Mouse (Mus musculus): ENCODE measurements around the gene Trmt10b.
A peak's percentile ranks its signal among the peaks of the same experiment; 100 is the strongest.

The Trmt10b gene

DNA sequence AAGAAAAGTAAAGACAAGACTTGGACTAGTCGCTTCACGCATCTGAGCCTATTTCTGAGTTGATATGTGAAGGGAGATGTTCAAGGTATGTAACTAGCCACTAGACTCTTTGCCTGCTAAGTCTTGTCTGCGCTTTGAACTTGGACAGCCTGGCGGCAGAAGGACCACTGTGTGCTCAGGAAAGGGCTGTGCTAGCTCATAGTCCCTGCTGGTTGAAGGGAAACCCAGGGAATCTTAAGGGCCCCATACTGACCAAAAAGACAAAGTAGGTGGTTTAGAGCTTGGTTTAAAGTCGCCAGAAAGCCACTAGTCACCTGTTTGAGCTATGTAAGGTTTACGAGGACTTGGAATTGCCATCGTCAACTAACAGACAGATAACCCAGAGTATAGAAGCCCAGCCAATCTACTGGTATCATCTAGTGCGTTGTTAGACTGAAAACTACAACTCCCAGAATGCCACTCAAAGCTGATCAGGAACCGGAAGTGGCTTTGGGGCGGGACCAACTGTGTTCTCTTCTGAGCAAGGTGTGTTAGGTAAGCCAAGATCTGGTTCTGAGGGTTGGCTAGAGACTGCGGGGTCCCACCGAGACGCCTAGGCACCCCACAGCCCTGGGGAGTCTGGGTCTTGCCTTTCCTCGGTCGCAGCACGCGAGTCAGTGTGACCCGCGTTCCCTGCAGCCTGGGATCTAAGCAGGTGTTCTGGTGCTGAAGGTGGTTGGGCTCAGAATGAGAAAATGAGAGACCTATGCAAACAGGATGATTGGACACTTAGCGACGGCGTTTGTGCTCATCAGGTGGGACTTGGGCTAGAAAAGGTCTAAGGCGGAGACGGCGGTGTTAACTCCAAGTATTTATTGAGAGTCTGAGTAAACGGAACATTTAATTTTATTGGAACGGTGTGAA, at the start of gene Trmt10b:
Gene Trmt10b, plus strand, starts transcription at position 466 of the 903 bp plus-strand sequence.
- DNase-seq (ENCODE audit: low read depth, low spot score), result peak; percentile 54

DNA sequence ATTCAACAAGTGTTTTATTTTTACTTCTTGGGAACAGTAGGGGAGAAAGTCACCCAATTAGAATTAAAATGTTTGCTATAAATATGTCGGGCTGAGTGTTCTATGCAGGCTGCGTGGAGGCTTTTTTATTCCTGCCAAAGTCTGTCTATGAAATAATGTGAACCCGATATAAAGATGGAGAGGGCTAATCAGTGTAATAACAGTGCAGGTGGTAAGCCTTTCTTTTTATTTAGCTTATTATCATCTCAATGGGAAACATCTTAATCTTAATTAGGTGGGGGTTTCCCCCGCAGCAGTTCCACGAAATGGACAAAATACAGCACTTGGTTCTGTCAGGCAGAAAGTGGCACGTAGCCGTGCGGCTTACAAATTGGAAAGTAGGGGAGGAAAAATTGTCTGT, 45.7 kb upstream of the Trmt10b start:
- no peak for DNase-seq (ENCODE audit: low read depth, low spot score)

DNA sequence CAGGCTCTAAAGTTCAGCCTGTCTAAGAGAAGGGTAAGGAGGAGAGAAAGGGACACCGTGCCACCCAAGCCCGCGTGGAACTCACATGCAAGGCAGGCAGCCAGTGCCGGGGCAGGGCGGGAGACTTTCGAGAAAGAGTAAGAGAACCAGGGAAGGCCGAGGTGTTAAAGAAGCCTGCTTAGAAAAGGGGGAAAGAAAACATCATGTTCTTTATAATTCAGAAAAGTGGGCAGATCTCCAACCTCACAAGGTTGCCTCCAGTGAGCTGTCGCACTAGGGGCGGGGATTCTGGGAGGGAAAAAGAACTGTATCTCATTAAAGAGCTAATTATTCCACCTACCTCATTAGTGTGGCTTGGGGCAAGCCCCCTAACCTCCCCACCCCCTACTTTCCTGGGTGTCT, 44.1 kb upstream of the Trmt10b start:
- DNase-seq (ENCODE audit: low read depth, low spot score), result no peak

DNA sequence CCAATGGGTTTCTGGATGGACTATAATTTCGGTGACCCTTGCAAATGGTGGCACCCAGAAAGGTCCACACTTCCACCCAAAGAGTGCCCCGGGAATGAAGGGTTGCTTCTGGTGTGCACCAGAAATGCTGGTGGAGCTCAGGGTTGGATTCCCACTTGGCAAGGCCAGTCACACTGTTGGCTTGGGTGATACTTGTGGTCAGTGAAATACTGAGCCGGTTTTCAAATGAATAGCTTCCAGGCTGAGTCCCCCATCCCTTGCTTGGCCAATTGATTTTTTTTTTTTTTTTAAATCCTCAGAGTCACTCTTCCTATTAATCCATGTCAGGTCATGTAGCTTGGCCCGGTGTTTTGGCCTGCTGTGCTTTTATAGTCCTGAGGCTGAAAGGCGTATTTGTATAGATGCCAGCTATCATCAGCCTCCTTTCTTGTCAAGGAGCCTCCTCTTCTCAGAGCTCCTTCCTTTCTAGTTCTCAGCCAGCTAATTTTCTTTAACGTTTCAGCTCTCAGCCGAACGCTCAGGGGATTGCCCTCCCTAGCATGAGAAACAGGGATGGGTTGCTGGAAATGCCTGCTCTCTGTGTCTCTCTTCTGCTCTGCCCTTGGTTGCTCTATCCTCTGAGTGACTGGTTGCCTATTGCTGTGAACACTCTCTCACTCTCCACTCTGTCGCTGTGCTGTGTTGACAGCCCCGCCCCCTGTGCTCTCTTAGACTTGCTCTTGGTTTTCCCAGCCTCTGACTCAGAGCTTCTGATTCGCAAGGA, 42.9 kb upstream of the Trmt10b start:
- DNase-seq (ENCODE audit: low read depth, low spot score), result no peak

DNA sequence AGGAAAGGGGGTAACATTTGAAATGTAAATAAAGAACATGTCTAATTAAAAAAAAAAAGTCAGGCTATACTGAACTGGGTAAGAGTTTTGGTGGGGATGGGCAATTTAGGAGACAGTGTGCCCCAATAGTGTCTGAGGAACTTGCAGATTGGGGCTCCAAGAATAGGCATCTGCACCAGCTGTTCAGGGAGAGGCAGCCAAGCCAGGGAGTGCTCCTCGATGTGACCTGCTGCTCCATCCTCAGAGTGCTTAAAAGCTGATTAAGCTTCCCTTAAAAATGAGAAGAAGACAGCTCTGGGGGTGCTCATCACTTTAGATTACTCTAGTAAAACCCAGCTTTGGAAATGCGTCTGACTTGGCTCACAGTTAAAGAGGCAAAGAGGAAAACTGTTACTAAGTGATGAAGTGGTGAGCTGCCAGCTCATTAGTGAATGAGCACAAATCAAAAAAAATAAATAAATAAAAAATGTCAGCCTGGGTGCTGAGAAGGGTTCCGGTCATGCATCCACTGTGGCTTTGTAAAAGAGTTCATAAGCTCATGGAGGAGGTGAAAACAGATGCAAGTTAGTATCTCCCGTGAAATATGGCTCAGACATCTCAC, 37.6 kb upstream of the Trmt10b start:
- DNase-seq (ENCODE audit: low read depth, low spot score), result no peak

DNA sequence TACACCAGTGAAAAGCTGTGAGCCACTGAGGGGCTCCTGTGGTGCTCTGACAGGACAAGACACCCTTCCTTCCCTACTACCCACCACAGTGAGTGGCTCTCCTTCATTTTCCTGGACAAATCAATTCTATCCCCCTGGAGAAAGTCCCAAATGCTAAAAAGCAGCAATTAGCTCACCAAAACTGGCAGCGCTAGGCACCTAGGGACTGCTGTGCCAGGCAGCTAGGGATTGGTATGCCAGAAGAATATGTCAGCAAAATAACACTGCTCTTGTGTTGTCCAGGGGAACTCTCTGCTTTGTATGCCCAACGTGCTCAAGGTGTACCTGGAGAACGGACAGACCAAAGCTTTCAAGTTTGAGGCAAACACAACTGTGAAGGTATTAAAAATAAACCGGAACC, 35.4 kb upstream of the Trmt10b start:
- DNase-seq (ENCODE audit: low read depth, low spot score), result no peak

DNA sequence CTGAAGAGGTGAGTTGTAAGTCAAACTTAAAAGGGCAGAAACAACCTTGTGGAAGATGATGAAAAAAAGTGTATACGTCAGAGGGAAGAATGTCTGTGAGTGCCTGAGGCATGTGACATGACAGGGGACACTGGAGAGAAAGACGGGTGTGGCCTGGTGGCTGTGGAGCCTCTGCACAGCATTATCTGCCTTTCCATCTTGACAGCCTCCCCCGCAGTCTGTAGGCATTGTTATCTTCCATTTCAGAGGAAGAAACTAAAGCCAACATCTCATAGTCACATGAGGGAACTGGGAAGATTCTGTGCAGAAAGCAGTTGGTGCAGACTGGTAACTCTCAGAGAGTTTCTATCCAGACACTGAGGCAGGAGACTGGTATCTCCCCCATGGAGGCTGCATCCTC, 29.0 kb upstream of the Trmt10b start:
- no peak for DNase-seq (ENCODE audit: low read depth, low spot score)

DNA sequence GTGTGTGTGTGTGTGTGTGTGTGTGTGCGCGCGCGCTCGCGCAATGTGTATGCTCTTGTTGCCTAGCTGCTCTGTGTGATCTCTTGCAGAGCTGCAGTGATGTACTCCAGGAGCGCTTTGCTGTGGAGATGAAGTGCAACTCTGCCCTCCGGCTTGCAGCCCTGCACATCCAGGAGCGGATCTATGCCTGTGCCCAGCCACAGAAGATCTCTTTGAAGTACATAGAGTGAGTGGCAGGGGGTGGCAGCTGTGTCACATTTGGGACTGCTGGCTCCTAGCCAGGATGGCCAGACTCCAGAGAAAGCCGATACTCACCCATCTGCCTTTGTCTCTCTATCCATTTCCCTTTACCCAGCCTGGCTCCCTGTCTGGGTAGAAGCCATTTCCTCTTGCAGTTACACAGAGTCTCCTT, 25.9 kb upstream of the Trmt10b start:
- DNase-seq (ENCODE audit: low read depth, low spot score), result no peak

DNA sequence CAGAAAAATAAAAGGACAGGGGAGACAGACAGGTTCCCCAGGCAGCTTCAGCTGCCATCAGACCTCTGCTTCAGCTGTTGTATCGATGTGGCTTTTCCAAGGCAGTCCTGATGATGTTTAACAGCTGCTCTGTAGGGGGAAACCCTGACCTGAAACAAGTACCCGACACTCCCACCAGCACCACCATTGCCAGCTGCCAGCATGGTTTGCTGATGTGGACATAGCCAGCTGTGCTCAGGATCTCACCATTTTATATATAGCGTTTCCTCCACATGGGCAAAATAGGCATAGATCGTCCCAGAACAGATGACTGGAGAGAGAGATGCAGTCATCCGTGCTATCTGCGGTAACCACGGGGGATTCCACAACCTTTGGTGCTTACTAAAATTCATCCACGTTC, 21.2 kb upstream of the Trmt10b start:
- DNase-seq (ENCODE audit: low read depth, low spot score), result no peak

DNA sequence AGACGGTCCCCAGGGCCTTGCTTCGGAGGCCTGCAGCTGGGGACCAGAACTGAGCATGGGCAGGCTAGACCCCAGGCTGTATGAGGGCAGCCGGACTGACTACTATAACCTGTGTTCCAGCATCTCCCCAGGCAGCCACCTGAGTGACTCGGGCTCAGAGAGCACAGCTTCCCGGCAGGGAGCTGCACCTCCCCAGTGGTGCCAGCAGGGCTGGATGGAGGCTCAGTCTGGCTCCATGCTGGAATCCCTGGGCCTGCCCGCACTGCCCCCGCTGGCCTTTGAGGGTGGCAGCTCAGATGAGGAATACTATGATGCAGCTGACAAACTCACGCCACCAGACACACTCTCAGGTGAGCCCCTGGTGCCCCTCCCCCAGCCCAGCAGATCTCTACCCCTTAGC, 17.6 kb upstream of the Trmt10b start:
- no peak for DNase-seq (ENCODE audit: low read depth, low spot score)

DNA sequence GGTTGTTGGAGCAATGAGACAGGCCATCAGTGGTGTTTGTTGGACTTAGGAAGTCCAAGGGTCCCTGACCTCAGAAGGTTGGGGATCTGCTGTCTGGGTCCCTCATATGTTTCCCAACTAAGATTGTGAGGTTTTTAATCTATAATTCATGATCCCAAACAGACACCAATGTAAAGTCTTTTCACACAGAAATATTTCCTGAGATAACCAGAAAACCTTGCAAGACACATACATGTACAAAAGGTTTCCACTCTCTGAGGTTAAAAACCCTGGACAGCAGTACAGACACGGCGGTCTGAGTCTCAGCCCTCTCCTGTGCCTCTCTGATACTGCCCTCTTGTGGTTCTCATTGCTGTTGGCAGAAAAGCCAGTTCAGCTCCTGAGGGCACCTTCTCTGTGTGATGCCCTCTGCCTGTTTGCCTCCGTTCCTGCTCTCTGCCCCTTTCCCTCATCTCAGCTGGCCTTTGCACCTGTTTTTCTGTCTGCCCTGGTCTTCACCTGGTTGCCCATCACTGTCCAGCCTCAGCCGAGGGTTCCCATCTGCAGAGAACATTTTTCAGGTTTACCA, 16.9 kb upstream of the Trmt10b start:
- peak; percentile 59 for DNase-seq (ENCODE audit: low read depth, low spot score)

DNA sequence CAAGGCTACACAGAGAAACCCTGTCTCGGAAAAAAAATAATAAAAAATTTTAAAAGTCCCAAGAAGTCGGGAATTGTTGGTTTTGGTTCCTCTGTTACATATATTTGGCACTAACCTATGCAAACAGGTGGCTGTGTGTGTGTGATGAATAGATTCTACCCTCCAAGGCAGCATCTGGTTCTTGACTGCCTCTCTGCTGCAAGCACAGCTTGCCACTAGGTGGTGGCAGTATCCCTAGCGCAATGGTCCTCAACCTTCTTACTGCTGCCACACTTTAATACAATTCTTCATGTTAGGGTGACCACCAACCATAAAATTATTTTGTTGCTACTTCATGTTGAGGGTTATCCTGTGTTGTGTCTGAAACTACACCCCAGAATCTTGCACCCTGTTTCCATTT, 10.6 kb upstream of the Trmt10b start:
- no peak for DNase-seq (ENCODE audit: low read depth, low spot score)

DNA sequence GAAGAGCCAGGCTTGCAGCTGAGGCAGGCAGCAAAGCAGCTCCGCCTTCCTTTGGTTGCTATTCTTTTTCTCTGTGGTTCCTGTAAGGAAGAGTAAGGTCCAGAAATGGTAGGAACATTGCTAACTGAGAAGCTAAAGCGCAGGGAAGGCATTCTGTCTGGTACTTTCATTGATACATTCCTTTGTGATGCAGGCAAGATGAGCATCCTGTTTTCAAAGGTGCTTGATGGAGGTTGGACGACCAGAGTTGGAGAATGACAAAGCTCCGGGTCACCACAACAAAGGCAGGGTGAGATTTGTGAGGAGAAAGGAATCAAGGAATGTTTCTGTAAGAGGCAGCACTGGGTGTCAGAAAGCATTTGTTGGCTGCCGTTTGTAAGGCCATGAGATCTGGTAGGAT, 9.0 kb upstream of the Trmt10b start:
- no peak for DNase-seq (ENCODE audit: low read depth, low spot score)

DNA sequence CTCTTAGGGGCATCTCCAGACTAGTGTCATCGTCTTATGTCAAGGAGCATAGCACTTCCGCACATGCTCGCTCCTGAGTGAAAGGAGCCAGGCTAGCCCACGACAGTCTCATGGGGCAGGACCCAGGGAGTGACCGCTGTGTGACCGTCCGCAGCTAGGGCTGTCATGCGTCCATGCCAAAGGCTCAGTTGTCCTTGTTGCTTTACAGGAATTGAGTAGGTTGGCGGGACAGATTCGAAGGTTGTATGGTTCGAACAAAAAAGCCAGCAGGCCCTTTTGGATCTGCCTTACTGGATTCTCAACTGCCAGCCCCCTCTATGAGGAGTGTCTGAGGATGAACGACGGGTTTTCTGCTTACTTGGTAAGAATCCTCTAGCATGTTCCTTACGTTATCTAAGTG, 8.6 kb downstream of the Trmt10b start:
- DNase-seq (ENCODE audit: low read depth, low spot score), result no peak

DNA sequence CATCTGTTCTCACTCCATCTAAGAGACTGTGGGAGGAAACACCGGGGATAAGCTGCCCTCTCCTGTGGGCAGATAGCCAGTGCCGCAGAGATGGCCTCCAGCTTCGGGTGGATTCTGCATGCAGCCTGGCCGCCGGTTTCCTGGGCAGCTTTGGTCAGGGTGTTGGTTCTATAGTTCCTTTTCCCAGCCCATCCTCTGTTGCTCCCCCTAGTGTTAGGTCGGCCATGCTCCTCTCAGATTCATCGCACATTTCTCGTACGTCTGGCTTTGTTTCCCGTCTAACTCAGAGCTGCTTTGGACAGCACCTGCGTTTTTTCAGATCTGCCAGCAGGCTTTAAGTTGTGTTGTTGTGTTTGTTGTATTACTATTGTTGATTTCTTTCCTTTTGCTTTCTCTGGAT, 11.1 kb downstream of the Trmt10b start:
- DNase-seq (ENCODE audit: low read depth, low spot score), result no peak

DNA sequence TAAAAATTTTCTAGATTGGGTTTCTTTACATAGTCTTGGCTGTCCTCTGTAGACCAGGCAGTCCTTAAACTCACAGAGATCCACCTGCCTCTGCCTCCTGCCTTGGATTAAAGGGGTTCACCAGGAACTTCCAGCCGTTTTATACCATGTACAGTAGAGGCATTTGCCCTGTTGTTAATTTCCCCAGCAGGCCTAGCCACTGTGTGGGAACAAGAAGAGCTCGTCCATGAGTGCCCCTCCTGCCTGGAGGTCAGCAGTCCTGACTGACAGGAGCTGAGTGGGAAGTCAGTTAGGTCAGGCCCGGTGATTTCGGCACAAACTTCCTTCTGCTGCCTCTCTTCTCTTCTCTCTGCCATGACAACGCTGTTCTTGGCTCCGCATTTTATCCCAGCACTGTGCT, 11.7 kb downstream of the Trmt10b start:
- no peak for DNase-seq (ENCODE audit: low read depth, low spot score)

DNA sequence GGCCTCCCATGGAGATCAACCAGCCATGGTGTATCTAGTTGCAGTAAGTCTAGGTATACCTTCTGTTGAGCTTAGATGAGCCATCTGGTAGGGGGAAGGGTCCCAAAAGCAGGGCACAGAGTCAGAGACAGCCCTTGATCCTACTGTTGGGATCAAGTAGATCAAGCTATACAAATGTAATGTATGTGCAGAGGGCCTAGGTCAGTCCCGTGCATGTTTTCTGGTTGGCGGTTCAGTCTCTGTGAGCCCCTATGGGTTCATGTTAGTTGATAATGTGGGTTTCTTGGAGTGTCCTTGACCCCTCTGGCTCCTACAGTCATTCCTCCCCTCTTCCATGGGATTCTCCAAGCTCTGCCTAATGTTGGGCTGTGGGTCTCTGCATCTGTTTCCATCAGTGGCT, 14.1 kb downstream of the Trmt10b start:
- DNase-seq (ENCODE audit: low read depth, low spot score), result no peak

DNA sequence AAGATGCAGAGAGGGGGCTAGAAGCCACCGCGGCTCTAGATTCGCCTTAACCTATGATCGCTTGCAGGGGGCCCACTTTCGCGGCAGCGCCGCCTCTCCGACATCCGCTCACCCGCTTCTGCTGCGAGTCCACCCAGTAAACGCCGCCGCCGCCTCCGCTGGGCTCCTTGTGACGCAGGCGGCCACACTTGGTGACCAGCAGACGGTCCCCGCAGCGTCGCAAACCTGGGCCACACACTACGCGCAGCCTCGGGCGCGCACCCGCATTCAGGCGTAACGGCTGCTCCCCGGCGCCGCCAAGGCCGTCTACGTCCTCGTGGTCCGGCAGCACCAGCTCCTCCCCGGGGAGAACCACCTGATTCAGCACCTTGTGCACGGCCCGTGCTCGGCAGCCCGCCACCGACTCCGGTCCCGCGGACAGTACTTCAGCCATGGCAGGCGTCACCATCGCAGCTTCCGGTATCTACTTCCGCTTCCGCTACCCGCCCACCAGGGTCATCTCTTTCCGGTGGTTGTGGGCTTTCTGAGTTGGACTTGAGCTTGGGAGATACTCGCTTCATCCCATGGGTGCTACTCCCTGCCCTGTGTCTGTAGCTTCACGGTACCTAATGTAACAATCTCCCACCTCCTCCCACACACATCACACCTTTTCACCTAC, 23.4 kb downstream of the Trmt10b start:
- DNase-seq (ENCODE audit: low read depth, low spot score), result peak; percentile 74

DNA sequence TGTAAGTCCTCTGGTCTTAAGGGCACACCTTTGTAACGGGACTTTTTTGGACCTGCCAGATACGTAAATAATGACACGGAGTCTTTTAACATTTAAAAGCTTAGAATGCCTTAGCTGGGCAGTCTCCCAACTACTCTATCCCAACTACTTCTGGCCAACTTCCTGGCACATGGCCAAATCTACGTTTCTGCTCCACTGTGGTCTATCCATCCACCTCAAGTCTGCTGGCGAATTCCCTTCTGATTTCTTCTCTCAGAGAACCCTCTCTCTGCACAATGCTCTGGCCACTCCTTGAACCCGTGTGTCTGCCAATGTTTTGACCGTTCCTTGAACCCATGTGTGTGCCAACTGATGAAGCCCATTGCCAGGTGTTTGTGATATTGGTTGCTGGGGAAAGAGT, 34.2 kb downstream of the Trmt10b start:
- DNase-seq (ENCODE audit: low read depth, low spot score), result no peak

DNA sequence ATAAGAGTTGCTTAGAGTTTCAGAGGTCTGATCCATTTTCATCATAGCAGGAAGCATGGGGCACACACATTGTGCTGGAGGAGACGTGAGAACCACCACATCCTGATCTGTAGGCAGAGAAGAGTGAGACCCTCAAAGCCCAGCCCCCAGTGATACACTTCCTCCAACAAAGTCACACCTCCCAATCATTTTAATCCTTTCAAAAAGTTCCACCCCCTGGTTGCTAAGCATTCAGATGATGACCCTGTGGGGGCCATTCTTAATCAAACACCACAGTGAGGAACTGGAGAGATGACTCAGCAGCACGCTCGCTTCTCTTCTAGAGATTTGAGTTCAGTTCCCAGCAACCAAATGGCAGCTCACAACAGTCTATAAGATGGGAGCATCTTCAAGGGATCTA, 35.5 kb downstream of the Trmt10b start:
- DNase-seq (ENCODE audit: low read depth, low spot score), result no peak

DNA sequence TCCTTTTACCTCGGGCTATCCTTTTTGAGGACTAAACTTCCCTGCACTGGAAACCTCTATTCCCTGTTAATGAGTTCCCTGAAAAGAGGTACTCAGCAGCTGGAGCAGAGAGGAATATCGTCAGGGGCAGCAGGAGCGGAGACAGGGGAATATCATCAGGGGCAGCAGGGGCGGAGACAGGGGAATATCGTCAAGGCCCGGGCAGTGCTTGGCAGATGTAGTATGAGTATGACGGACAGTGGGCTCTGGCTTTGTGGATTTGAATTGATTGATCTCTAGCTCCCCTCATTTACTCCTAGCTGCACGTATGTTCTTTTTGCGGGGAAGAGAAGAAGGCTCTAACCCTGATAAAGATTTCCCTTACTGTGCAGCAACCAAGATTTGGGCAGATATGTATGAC, 44.3 kb downstream of the Trmt10b start:
- DNase-seq (ENCODE audit: low read depth, low spot score), result no peak

Data from skeletal muscle tissue, adult 2 months (tissue).